Mouse (Mus musculus): ENCODE results near the gene 2810408A11Rik.
"Not testable (repeated sequence)": the region's sequence is repeated elsewhere in the genome, so short reads cannot be mapped to it uniquely, and the experiment has no call there.

2810408A11Rik gene

GRCm38 (mm10) chr11:69871822-69872221 lies 29.0 kb downstream of the 2810408A11Rik start:
- in situ Hi-C loops (cut with MboI; ENCODE audit: low pct_unique_long_range_greater_than_20kb in 1 of 2, low sequenced_read_pairs in 2 of 2, unreplicated experiment in 1 of 2): loop anchor here in 1 of 2 experiments (10.0 kb wide), 1 partner anchor 57 kb away; the partner anchor contains the start of genes Gm39566 and Spem2

GRCm38 (mm10) chr11:69870289-69871069 lies 30.3 kb downstream of the 2810408A11Rik start:
- in situ Hi-C loops (cut with MboI; ENCODE audit: low pct_unique_long_range_greater_than_20kb in 1 of 2, low sequenced_read_pairs in 2 of 2, unreplicated experiment in 1 of 2): loop anchor here in 1 of 2 experiments (10.0 kb wide), 1 partner anchor 56 kb away; the partner anchor contains the start of genes Gm39566 and Spem2

- in situ Hi-C loops (cut with MboI; ENCODE audit: low pct_unique_long_range_greater_than_20kb in 1 of 2, low sequenced_read_pairs in 2 of 2, unreplicated experiment in 1 of 2): no loop called here
Measured at GRCm38 (mm10) chr11:69867335-69867734, 33.5 kb downstream of the 2810408A11Rik start.

GRCm38 (mm10) chr11:69865561-69865960 lies 35.2 kb downstream of the 2810408A11Rik start:
- in situ Hi-C loops (cut with MboI; ENCODE audit: low pct_unique_long_range_greater_than_20kb in 1 of 2, low sequenced_read_pairs in 2 of 2, unreplicated experiment in 1 of 2): no loop called here

GRCm38 (mm10) chr11:69864138-69864860 lies 36.5 kb downstream of the 2810408A11Rik start:
- in situ Hi-C loops (cut with MboI; ENCODE audit: low pct_unique_long_range_greater_than_20kb in 1 of 2, low sequenced_read_pairs in 2 of 2, unreplicated experiment in 1 of 2): no loop called here

GRCm38 (mm10) chr11:69863729-69864128 lies 37.1 kb downstream of the 2810408A11Rik start:
- in situ Hi-C loops (cut with MboI; ENCODE audit: low pct_unique_long_range_greater_than_20kb in 1 of 2, low sequenced_read_pairs in 2 of 2, unreplicated experiment in 1 of 2): not testable (repeated sequence)

GRCm38 (mm10) chr11:69858113-69858998 lies 42.4 kb downstream of the 2810408A11Rik start, which contains the start of gene Tnk1:
TSS of gene Tnk1 (minus strand) at chr11:69858730.
- in situ Hi-C loops (cut with MboI; ENCODE audit: low pct_unique_long_range_greater_than_20kb in 1 of 2, low sequenced_read_pairs in 2 of 2, unreplicated experiment in 1 of 2): no loop called here

GRCm38 (mm10) chr11:69855347-69855746 lies 45.4 kb downstream of the 2810408A11Rik start:
- in situ Hi-C loops (cut with MboI; ENCODE audit: low pct_unique_long_range_greater_than_20kb in 1 of 2, low sequenced_read_pairs in 2 of 2, unreplicated experiment in 1 of 2): no loop called here

- in situ Hi-C loops (cut with MboI; ENCODE audit: low pct_unique_long_range_greater_than_20kb in 1 of 2, low sequenced_read_pairs in 2 of 2, unreplicated experiment in 1 of 2): no loop called here
Measured at GRCm38 (mm10) chr11:69854680-69855079, 46.1 kb downstream of the 2810408A11Rik start.

- in situ Hi-C loops (cut with MboI; ENCODE audit: low pct_unique_long_range_greater_than_20kb in 1 of 2, low sequenced_read_pairs in 2 of 2, unreplicated experiment in 1 of 2): no loop called here
Measured at GRCm38 (mm10) chr11:69853994-69854393, 46.8 kb downstream of the 2810408A11Rik start.

GRCm38 (mm10) chr11:69850754-69851153 lies 50.0 kb downstream of the 2810408A11Rik start:
- in situ Hi-C loops (cut with MboI; ENCODE audit: low pct_unique_long_range_greater_than_20kb in 1 of 2, low sequenced_read_pairs in 2 of 2, unreplicated experiment in 1 of 2): no loop called here

GRCm38 (mm10) chr11:69849884-69850283 lies 50.9 kb downstream of the 2810408A11Rik start:
- in situ Hi-C loops (cut with MboI; ENCODE audit: low pct_unique_long_range_greater_than_20kb in 1 of 2, low sequenced_read_pairs in 2 of 2, unreplicated experiment in 1 of 2): no loop called here

GRCm38 (mm10) chr11:69849128-69849527 lies 51.7 kb downstream of the 2810408A11Rik start:
- in situ Hi-C loops (cut with MboI; ENCODE audit: low pct_unique_long_range_greater_than_20kb in 1 of 2, low sequenced_read_pairs in 2 of 2, unreplicated experiment in 1 of 2): no loop called here

GRCm38 (mm10) chr11:69848021-69848420 lies 52.8 kb downstream of the 2810408A11Rik start:
- in situ Hi-C loops (cut with MboI; ENCODE audit: low pct_unique_long_range_greater_than_20kb in 1 of 2, low sequenced_read_pairs in 2 of 2, unreplicated experiment in 1 of 2): no loop called here

All from mouse embryonic stem cell (cell line).